19 mouse cellular contexts compared by ENCODE assay signal in genomic region chr4:135420961-135421360, GRCm38 (mm10). TPM values are rescaled to one million over a fixed set of nuclear protein-coding genes. Genes with fewer than 3 reads are reported as not detected.
DNase-seq lines count a peak whose midpoint lies in the region; ATAC-seq and TF ChIP-seq lines count a peak whose summit lies in the region.
"Had no signal": no experiment of that assay in that cellular context is flagged by ENCODE, and none has a peak within 500 bp of the region (broad histone marks: within the 10 kb centered on the region; RNA-seq: fewer than 3 reads in every experiment).

No protein-coding gene starts in this region.

- H3K4me1 ChIP-seq in cerebellum, adult 2 months (ENCODE audit: control insufficient read depth, insufficient read depth, low read length) = peaks cover 26% of the 10 kb centered on the region
- H3K4me1 ChIP-seq in forebrain, embryonic 15.5 days = peaks cover 6% of the 10 kb centered on the region; the same call in 1 of the 2 replicates
- H3K4me1 ChIP-seq: embryonic facial prominence, embryonic 10.5 days; forebrain, embryonic 13.5 days; heart, embryonic 12.5 days; hindbrain, embryonic 10.5 days; intestine, embryonic 15.5 days had no signal

- TF ChIP-seq CTCF in cerebellum, adult 2 months (IDR thresholded peaks at IDR 0.05; ENCODE audit: borderline replicate concordance, insufficient read depth, low read depth, low read length) = no peak

- no peak overlapping the region for H3K9ac ChIP-seq in forebrain, embryonic 15.5 days (replicated peaks)
- H3K9ac ChIP-seq: forebrain, embryonic 13.5 days; heart, embryonic 12.5 days; hindbrain, embryonic 14.5 days; intestine, embryonic 15.5 days had no signal

- TF ChIP-seq POLR2A in cerebellum, adult 2 months (IDR thresholded peaks at IDR 0.05; ENCODE audit: borderline replicate concordance, insufficient read depth, low read length) = no peak

- peaks cover 15% of the 10 kb centered on the region; the same call in 1 of the 2 replicates for H3K36me3 ChIP-seq in forebrain, embryonic 15.5 days

- WGBS in cerebellum, adult 2 months = 16% methylated on average over 13 of the region's 13 CpGs
- 94% methylated on average over 13 of the region's 13 CpGs for WGBS in forebrain, embryonic 15.5 days

- peak; percentile 39 for DNase-seq in cerebellum, adult 11 months
- DNase-seq in cerebellum, postnatal 4 days (ENCODE audit: low spot score in 2 of 2) = no peak
- DNase-seq in cerebellum, adult 2 months = peak; percentile 60 to 68
- DNase-seq in cerebellum, postnatal 14 days = peak; percentile 63 to 69
- DNase-seq in layer of hippocampus, adult 9-11 months = no peak
- DNase-seq in testis, postnatal 10 days (ENCODE audit: low spot score) = no peak
- DNase-seq: adrenal gland, postnatal 14 days; gastrocnemius, postnatal 10 days; heart, adult 2 months; kidney, adult 18-20 months had no signal

- no peak overlapping the region for H3K4me2 ChIP-seq in forebrain, embryonic 15.5 days (replicated peaks)
- H3K4me2 ChIP-seq: forebrain, embryonic 13.5 days; heart, embryonic 12.5 days; hindbrain, embryonic 14.5 days; intestine, embryonic 15.5 days had no signal

- H3K27me3 ChIP-seq in cerebellum, adult 2 months (ENCODE audit: control insufficient read depth, insufficient read depth, low read length) = no peaks in the 10 kb centered on the region
- H3K27me3 ChIP-seq in forebrain, embryonic 15.5 days = no peaks in the 10 kb centered on the region
- H3K27me3 ChIP-seq: forebrain, embryonic 13.5 days; heart, embryonic 12.5 days; intestine, embryonic 15.5 days; Patski had no signal

- H3K9me3 ChIP-seq in forebrain, embryonic 15.5 days = no peaks in the 10 kb centered on the region
- H3K9me3 ChIP-seq: embryonic facial prominence, embryonic 10.5 days; forebrain, embryonic 13.5 days; heart, embryonic 12.5 days; hindbrain, embryonic 10.5 days; intestine, embryonic 15.5 days had no signal

- peak overlapping the region; percentile 35; the same call in 1 of the 2 replicates for H3K27ac ChIP-seq in cerebellum, adult 2 months (ENCODE audit: insufficient read depth, low read length)
- no peak overlapping the region for H3K27ac ChIP-seq in forebrain, embryonic 15.5 days (replicated peaks)
- H3K27ac ChIP-seq: embryonic facial prominence, embryonic 10.5 days; forebrain, embryonic 13.5 days; heart, adult 2 months; hindbrain, embryonic 10.5 days; hindbrain, embryonic 14.5 days; intestine, embryonic 15.5 days had no signal

- H3K4me3 ChIP-seq in cerebellum, adult 2 months (replicated peaks; ENCODE audit: insufficient read depth, low read depth, low read length) = no peak overlapping the region
- no peak overlapping the region for H3K4me3 ChIP-seq in forebrain, embryonic 15.5 days
- H3K4me3 ChIP-seq: embryonic facial prominence, embryonic 10.5 days; forebrain, embryonic 13.5 days; heart, adult 2 months; heart, embryonic 12.5 days; hindbrain, embryonic 10.5 days; intestine, embryonic 15.5 days had no signal

- ATAC-seq in forebrain, embryonic 15.5 days (replicated peaks) = no peak
- ATAC-seq: activated CD4-positive, CD25-positive, alpha-beta regulatory T cell, adult 4 months; forebrain, embryonic 13.5 days; intestine, embryonic 15.5 days; Patski had no signal

RNA-seq across cellular contexts. Expression of gene Rcan3, which starts 12.7 kb away (rescaled TPM):
- 74.3 and 80.4 TPM in 2 replicates for polyA plus RNA-seq in cerebellum, adult 2 months (2012; rRNA removed)
- polyA plus RNA-seq in forebrain, embryonic 15.5 days (2015; fragmentation: Nextera tagmentation; extraction: Ambion mirVana) = 25.4 and 27.4 TPM in 2 replicates

RNA-seq across cellular contexts. Expression of gene Ncmap, which starts 22.9 kb away (rescaled TPM):
- 4.1 and 4.7 TPM in 2 replicates for polyA plus RNA-seq in cerebellum, adult 2 months (2012; rRNA removed)
- polyA plus RNA-seq in forebrain, embryonic 15.5 days (2015; fragmentation: Nextera tagmentation; extraction: Ambion mirVana) = 0.50 and 0.63 TPM in 2 replicates
- polyA plus RNA-seq: Patski had no signal

Comparison
In these comparisons a context has a peak if more than half of its experiments do, and no peak if none do; other contexts are left out.
1. DNase-seq: peak in cerebellum, adult 11 months (single experiment), cerebellum, adult 2 months (2 of 2) and cerebellum, postnatal 14 days (2 of 2); none in cerebellum, postnatal 4 days (0 of 2), layer of hippocampus, adult 9-11 months (single experiment) and testis, postnatal 10 days (single experiment).